ENCODE assay signal across 10 mouse cellular contexts in the genomic region with DNA sequence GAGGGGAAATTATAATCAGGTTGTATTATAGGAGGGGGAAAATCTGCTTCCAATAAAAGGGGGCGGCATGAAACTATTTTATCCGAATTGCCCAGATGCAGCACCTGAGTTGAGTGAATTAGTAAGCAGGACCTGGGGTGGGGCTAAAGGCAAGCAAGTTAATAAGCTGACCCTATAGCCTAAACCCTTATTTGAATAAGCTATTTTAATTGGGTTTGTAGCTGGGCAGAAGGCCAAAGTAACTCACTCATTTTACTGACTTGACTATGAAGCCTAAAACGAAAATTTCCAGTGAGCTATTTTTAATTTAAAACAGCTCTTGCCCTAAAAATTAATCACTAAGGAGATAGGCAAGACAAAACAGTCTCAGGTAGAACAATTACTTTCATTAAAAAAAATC. TPM values are rescaled to one million over a fixed set of nuclear protein-coding genes. Genes with fewer than 3 reads are reported as not detected.
DNase-seq lines count a peak whose midpoint lies in the region; ATAC-seq and TF ChIP-seq lines count a peak whose summit lies in the region.
"Had no signal": no experiment of that assay in that cellular context is flagged by ENCODE, and none has a peak within 500 bp of the region (broad histone marks: within the 10 kb centered on the region; RNA-seq: fewer than 3 reads in every experiment).

No protein-coding gene starts in this region.

- peaks cover 16% of the 10 kb centered on the region; the same call in 1 of the 2 replicates for H3K4me1 ChIP-seq in kidney, embryonic 16.5 days (ENCODE audit: insufficient read depth, low read length)
- 0 out of 2 replicates have a peak, but pooled peaks cover 2% of the 10 kb centered on the region for H3K4me1 ChIP-seq in kidney, embryonic 14.5 days (ENCODE audit: control insufficient read depth, insufficient read depth, low read length)
- peaks cover 11% of the 10 kb centered on the region for H3K4me1 ChIP-seq in cortical plate, adult 2 months (ENCODE audit: control insufficient read depth, insufficient read depth, low read length)
- H3K4me1 ChIP-seq in forebrain, embryonic 13.5 days: peaks cover 22% of the 10 kb centered on the region
- peaks cover 11% of the 10 kb centered on the region for H3K4me1 ChIP-seq in liver, embryonic 16.5 days (ENCODE audit: control insufficient read depth, low read depth, low read length)

- no peak for TF ChIP-seq CTCF in cortical plate, adult 2 months (IDR thresholded peaks at IDR 0.05; ENCODE audit: extremely low read depth, insufficient read depth, low read length)

- H3K4me2 ChIP-seq in kidney, embryonic 16.5 days (replicated peaks; ENCODE audit: low read depth, low read length): peak overlapping the region; percentile 93
- H3K4me2 ChIP-seq in kidney, embryonic 14.5 days (replicated peaks; ENCODE audit: low read depth, low read length): no peak overlapping the region
- peak overlapping the region; percentile 92; the same call in 1 of the 2 replicates for H3K4me2 ChIP-seq in forebrain, embryonic 13.5 days
- H3K4me2 ChIP-seq in liver, embryonic 16.5 days (ENCODE audit: low read depth, low read length): peak overlapping the region; percentile 41

- H3K9ac ChIP-seq in kidney, embryonic 16.5 days (replicated peaks; ENCODE audit: low read length): no peak overlapping the region
- no peak overlapping the region for H3K9ac ChIP-seq in kidney, embryonic 14.5 days (ENCODE audit: low read depth, low read length)
- no peak overlapping the region for H3K9ac ChIP-seq in forebrain, embryonic 13.5 days
- no peak overlapping the region for H3K9ac ChIP-seq in liver, embryonic 16.5 days (ENCODE audit: low read depth, low read length)

- H3K27ac ChIP-seq in kidney, embryonic 16.5 days (ENCODE audit: low read length): no peak overlapping the region
- no peak overlapping the region for H3K27ac ChIP-seq in kidney, embryonic 14.5 days (ENCODE audit: low read depth, low read length)
- H3K27ac ChIP-seq in cortical plate, adult 2 months (ENCODE audit: insufficient read depth, low read length): no peak overlapping the region
- H3K27ac ChIP-seq in forebrain, embryonic 13.5 days: no peak overlapping the region
- no peak overlapping the region for H3K27ac ChIP-seq in liver, embryonic 16.5 days (ENCODE audit: low read length)

- no peak overlapping the region; the same call in 1 of the 2 replicates for H3K4me3 ChIP-seq in kidney, embryonic 16.5 days (ENCODE audit: low read length)
- no peak overlapping the region for H3K4me3 ChIP-seq in kidney, embryonic 14.5 days (ENCODE audit: low read length)
- peak overlapping the region; percentile 30; the same call in 1 of the 2 replicates for H3K4me3 ChIP-seq in cortical plate, adult 2 months (ENCODE audit: insufficient read depth, low read length)
- H3K4me3 ChIP-seq in forebrain, embryonic 13.5 days: no peak overlapping the region; the same call in 1 of the 2 replicates
- peak overlapping the region; percentile 13; the same call in 1 of the 2 replicates for H3K4me3 ChIP-seq in liver, embryonic 16.5 days (ENCODE audit: low read depth, low read length)

- no peak for DNase-seq in embryo, embryonic 11 days
- DNase-seq in ovary, postnatal 36 days (ENCODE audit: low spot score): no peak
- DNase-seq in left cerebral cortex, adult 8-10 months (ENCODE audit: low spot score in 2 of 2): no peak
- DNase-seq: thymus, adult 2 months had no signal

- ATAC-seq in kidney, embryonic 16.5 days (ENCODE audit: low FRiP score, low TSS enrichment): no peak
- ATAC-seq in kidney, embryonic 14.5 days (ENCODE audit: low FRiP score, low TSS enrichment): no peak
- no peak for ATAC-seq in forebrain, embryonic 13.5 days
- no peak for ATAC-seq in liver, embryonic 16.5 days (ENCODE audit: low read depth)

- H3K36me3 ChIP-seq in kidney, embryonic 16.5 days (ENCODE audit: insufficient read depth, low read length): no peaks in the 10 kb centered on the region
- H3K36me3 ChIP-seq in kidney, embryonic 14.5 days (ENCODE audit: control insufficient read depth, insufficient read depth, low read length): no peaks in the 10 kb centered on the region
- H3K36me3 ChIP-seq in forebrain, embryonic 13.5 days (ENCODE audit: poor library complexity, severe bottlenecking): no peaks in the 10 kb centered on the region
- H3K36me3 ChIP-seq in liver, embryonic 16.5 days (ENCODE audit: control insufficient read depth, insufficient read depth): no peaks in the 10 kb centered on the region

- TF ChIP-seq POLR2A in cortical plate, adult 2 months (IDR thresholded peaks at IDR 0.05; ENCODE audit: extremely low read depth, insufficient read depth, low read length): no peak

- H3K9me3 ChIP-seq in kidney, embryonic 16.5 days (ENCODE audit: low read length): no peaks in the 10 kb centered on the region
- no peaks in the 10 kb centered on the region for H3K9me3 ChIP-seq in kidney, embryonic 14.5 days (ENCODE audit: control insufficient read depth, low read length)
- no peaks in the 10 kb centered on the region for H3K9me3 ChIP-seq in forebrain, embryonic 13.5 days (replicated peaks)
- no peaks in the 10 kb centered on the region for H3K9me3 ChIP-seq in liver, embryonic 16.5 days (replicated peaks; ENCODE audit: control insufficient read depth, low read length)

- H3K27me3 ChIP-seq in kidney, embryonic 16.5 days (ENCODE audit: insufficient read depth, low read length): peaks cover 8% of the 10 kb centered on the region; the same call in 1 of the 2 replicates
- H3K27me3 ChIP-seq in kidney, embryonic 14.5 days (ENCODE audit: control insufficient read depth, insufficient read depth, low read length): no peaks in the 10 kb centered on the region
- peaks cover 14% of the 10 kb centered on the region; the same call in 1 of the 2 replicates for H3K27me3 ChIP-seq in forebrain, embryonic 13.5 days
- peaks cover 13% of the 10 kb centered on the region for H3K27me3 ChIP-seq in liver, embryonic 16.5 days (ENCODE audit: control insufficient read depth, insufficient read depth, low read depth, low read length)

- 44% methylated on average over 3 of the region's 3 CpGs for WGBS in kidney, embryonic 16.5 days
- WGBS in kidney, embryonic 14.5 days: 57% methylated on average over 3 of the region's 3 CpGs
- 25% methylated on average over 3 of the region's 3 CpGs for WGBS in forebrain, embryonic 13.5 days
- WGBS in liver, embryonic 16.5 days (ENCODE audit: insufficient replicate concordance): 63% methylated on average over 3 of the region's 3 CpGs

RNA-seq across cellular contexts. Expression of gene Siah2, which starts 2.5 kb away (rescaled TPM):
- polyA plus RNA-seq in kidney, embryonic 16.5 days (2015; fragmentation: Nextera tagmentation; extraction: Ambion mirVana): 3.7 and 3.9 TPM in 2 replicates
- 4.6 and 5.5 TPM in 2 replicates for polyA plus RNA-seq in kidney, embryonic 14.5 days (2014; fragmentation: Nextera tagmentation; extraction: Ambion mirVana)
- 15.3 and 15.6 TPM in 2 replicates for polyA plus RNA-seq in cortical plate, adult 2 months (2012; rRNA removed)
- polyA plus RNA-seq in forebrain, embryonic 13.5 days (2015; fragmentation: Nextera tagmentation; extraction: Ambion mirVana): 4.7 and 5.4 TPM in 2 replicates
- 2.5 and 3.4 TPM in 2 replicates for polyA plus RNA-seq in liver, embryonic 16.5 days (2015; fragmentation: Nextera tagmentation; extraction: Ambion mirVana)
- total RNA-seq in left cerebral cortex, adult 8-10 months (2022): 10 to 100 TPM; 13.7 to 17.1 (median 16.5) TPM

RNA-seq across cellular contexts. Expression of gene Erich6, which starts 52.7 kb away (rescaled TPM):
- not detected in 2 replicates for polyA plus RNA-seq in kidney, embryonic 16.5 days (2015; fragmentation: Nextera tagmentation; extraction: Ambion mirVana)
- polyA plus RNA-seq in kidney, embryonic 14.5 days (2014; fragmentation: Nextera tagmentation; extraction: Ambion mirVana): 0.14 TPM in 1 of 2 replicates, not detected in the other
- 2.7 and 3.2 TPM in 2 replicates for polyA plus RNA-seq in cortical plate, adult 2 months (2012; rRNA removed)
- polyA plus RNA-seq in forebrain, embryonic 13.5 days (2015; fragmentation: Nextera tagmentation; extraction: Ambion mirVana): 0.09 and 0.18 TPM in 2 replicates
- polyA plus RNA-seq in liver, embryonic 16.5 days (2015; fragmentation: Nextera tagmentation; extraction: Ambion mirVana): not detected in 2 replicates
- 1 to 10 TPM; 1.0 to 1.9 (median 1.5) TPM for total RNA-seq in left cerebral cortex, adult 8-10 months (2022)
- total RNA-seq: neutrophil, adult 5-6 weeks had no signal
- polyA plus RNA-seq: thymus, adult 2 months had no signal

Comparison
In these comparisons a context has a peak if more than half of its experiments do, and no peak if none do; other contexts are left out.
1. H3K4me3 ChIP-seq: peak in cortical plate, adult 2 months (single experiment) and liver, embryonic 16.5 days (single experiment); none in kidney, embryonic 16.5 days (single experiment), kidney, embryonic 14.5 days (single experiment) and forebrain, embryonic 13.5 days (single experiment).